Mouse (Mus musculus) MEL (cell line): Measurements from ENCODE around the gene Pogz.

Experiments used
- CTCF ChIP-seq, 3 experiments: IDR thresholded peaks in 2 of 3; conservative IDR thresholded peaks in 1 of 3; 2 replicates each; pipeline ENCODE4 v1.5.1; 2011 to 2012; ENCODE audit warnings: low read length in 3 of 3, low read depth in 2 of 3, mild to moderate bottlenecking in 2 of 3, improper control_type of control experiment in 1 of 3, inconsistent platforms in 1 of 3, mixed read lengths in 1 of 3, moderate library complexity in 1 of 3; ENCODE audit not compliant: control insufficient read depth in 1 of 3, insufficient read depth in 1 of 3, poor library complexity in 1 of 3, severe bottlenecking in 1 of 3
- MAZ ChIP-seq: IDR thresholded peaks from 2 replicates; pipeline ENCODE4 v1.6.1; 2012; ENCODE audit warnings: low read depth, mild to moderate bottlenecking, inconsistent platforms, low read length, improper control_type of control experiment
- POLR2A ChIP-seq, 2 experiments: IDR thresholded peaks; 2 replicates each; pipeline ENCODE4 v1.6.1; 2011 to 2012; ENCODE audit warnings: low read length in 2 of 2, mild to moderate bottlenecking in 2 of 2, control low read depth in 1 of 2, improper control_type of control experiment in 1 of 2, low read depth in 1 of 2, moderate library complexity in 1 of 2; ENCODE audit not compliant: control insufficient read depth in 1 of 2, insufficient read depth in 1 of 2, poor library complexity in 1 of 2
- POLR2AphosphoS2 ChIP-seq: IDR thresholded peaks from 2 replicates; pipeline ENCODE4 v1.6.1; 2011; ENCODE audit warnings: low read length, improper control_type of control experiment
- SIN3A ChIP-seq: IDR thresholded peaks from 2 replicates; pipeline ENCODE4 v1.6.1; 2012; ENCODE audit warnings: low read length, improper control_type of control experiment, inconsistent platforms
- ZKSCAN1 ChIP-seq: IDR thresholded peaks from 2 replicates; pipeline ENCODE4 v1.6.1; 2012; ENCODE audit warnings: low read depth, mild to moderate bottlenecking, inconsistent platforms, low read length, improper control_type of control experiment, moderate library complexity
- ZMIZ1 ChIP-seq: IDR thresholded peaks from 2 replicates; pipeline ENCODE4 v1.6.1; 2012; ENCODE audit warnings: low read depth, mild to moderate bottlenecking, inconsistent platforms, low read length, improper control_type of control experiment, moderate library complexity

- no peak for TF ChIP-seq MAZ
- no peak for TF ChIP-seq POLR2AphosphoS2
- TF ChIP-seq POLR2A (IDR thresholded peaks at IDR 0.05; ENCODE audit: control insufficient read depth in 1 of 2, insufficient read depth in 1 of 2, low read depth in 1 of 2, low read length in 2 of 2, poor library complexity in 1 of 2): no peak
- no peak for TF ChIP-seq CTCF (IDR thresholded peaks at IDR 0.05 in 2 of 3, conservative IDR thresholded peaks at IDR 0.05 in 1 of 3; ENCODE audit: control insufficient read depth in 1 of 3, insufficient read depth in 1 of 3, low read depth in 2 of 3, low read length in 3 of 3, poor library complexity in 1 of 3, severe bottlenecking in 1 of 3)
- no peak for TF ChIP-seq ZKSCAN1
- no peak for TF ChIP-seq SIN3A
- TF ChIP-seq ZMIZ1: no peak
Observed at GRCm38 (mm10) chr3:94878618-94879017, 41.3 kb downstream of the Pogz start.
